Mouse (Mus musculus) ES-E14 (cell line): ENCODE results near the gene Hcls1. TPM values are rescaled to one million over a fixed set of nuclear protein-coding genes. Genes with fewer than 3 reads are reported as not detected.

Source experiments
- DNase-seq: peaks from one replicate; pipeline ENCODE4 v3.0.0-alpha.2; 2013; ENCODE audit warnings: low read depth, low spot score
- H3K27ac ChIP-seq: 2 replicates; pipeline ENCODE4 v1.5.1; 2012; ENCODE audit warnings: low read depth, mild to moderate bottlenecking, low read length, moderate library complexity, mixed read lengths; ENCODE audit not compliant: poor library complexity, insufficient read depth, severe bottlenecking
- H3K36me3 ChIP-seq: 2 replicates; pipeline ENCODE4 v1.6.1; 2012; ENCODE audit warnings: mild to moderate bottlenecking, low read length, moderate library complexity, mixed read lengths; ENCODE audit not compliant: control insufficient read depth, poor library complexity, insufficient read depth, severe bottlenecking
- H3K4me1 ChIP-seq, 2 experiments: fragments of 150-350 bp in 1 of 2; sonication (generic) in 1 of 2; 2 replicates each; pipeline ENCODE4 v1.6.1; 2012; ENCODE audit warnings: low read length in 2 of 2, mild to moderate bottlenecking in 1 of 2, mixed read lengths in 1 of 2; ENCODE audit not compliant: control insufficient read depth in 2 of 2, insufficient read depth in 2 of 2, poor library complexity in 1 of 2
- H3K4me3 ChIP-seq, 2 experiments: fragments of 150-350 bp in 1 of 2; sonication (generic) in 1 of 2; 2 replicates each; pipeline ENCODE4 v1.5.1; 2012; ENCODE audit warnings: low read length in 2 of 2, low read depth in 1 of 2, mild to moderate bottlenecking in 1 of 2, mixed read lengths in 1 of 2; ENCODE audit not compliant: insufficient read depth in 1 of 2, poor library complexity in 1 of 2, severe bottlenecking in 1 of 2
- H3K9ac ChIP-seq: 2 replicates; pipeline ENCODE4 v1.6.1; 2012; ENCODE audit warnings: low read depth, mild to moderate bottlenecking, low read length, mixed read lengths; ENCODE audit not compliant: poor library complexity, insufficient read depth, severe bottlenecking
- H3K9me3 ChIP-seq: fragments of 150-350 bp; sonication (generic); 2 replicates; pipeline ENCODE4 v1.6.1; 2012; ENCODE audit warnings: low read depth, mild to moderate bottlenecking, low read length; ENCODE audit not compliant: control insufficient read depth, insufficient read depth
- CHD2 ChIP-seq: IDR thresholded peaks from 2 replicates; pipeline ENCODE4 v1.6.1; 2014; ENCODE audit warnings: mild to moderate bottlenecking, low read depth, low read length, inconsistent platforms
- HCFC1 ChIP-seq: IDR thresholded peaks from 2 replicates; pipeline ENCODE4 v1.6.1; 2012; ENCODE audit warnings: low read length, inconsistent platforms, borderline replicate concordance; ENCODE audit not compliant: insufficient read depth
- MAFK ChIP-seq: IDR thresholded peaks from 2 replicates; pipeline ENCODE4 v1.6.1; 2014; ENCODE audit warnings: mild to moderate bottlenecking, low read depth, low read length, inconsistent platforms; ENCODE audit not compliant: insufficient read depth
- ZC3H11A ChIP-seq: IDR thresholded peaks from 2 replicates; pipeline ENCODE4 v1.6.1; 2012; ENCODE audit warnings: low read depth, mild to moderate bottlenecking, inconsistent platforms, low read length, borderline replicate concordance
- ZNF384 ChIP-seq: IDR thresholded peaks from 2 replicates; pipeline ENCODE4 v1.6.1; 2012; ENCODE audit warnings: low read depth, low read length, inconsistent platforms
- in situ Hi-C, 2 experiments: fragments of 600-800 bp; cut with MboI; formaldehyde crosslinking; loops; one replicate each; pipeline ENCODE4 v1.15.1; 2025; ENCODE audit warnings: low sequenced_read_pairs in 2 of 2, inconsistent platforms in 1 of 2; ENCODE audit not compliant: unreplicated experiment in 2 of 2
- total RNA-seq: library from RNA; depleted of rRNA; stranded (reverse); fragments of 300-350 nt; gene quantifications from 2 replicates; pipeline ENCODE4 v1.2.3, GENCODE M21; 2012; rRNA removed

Gene Hcls1
- total RNA-seq, 1 experiment: 1.2 TPM

DNA sequence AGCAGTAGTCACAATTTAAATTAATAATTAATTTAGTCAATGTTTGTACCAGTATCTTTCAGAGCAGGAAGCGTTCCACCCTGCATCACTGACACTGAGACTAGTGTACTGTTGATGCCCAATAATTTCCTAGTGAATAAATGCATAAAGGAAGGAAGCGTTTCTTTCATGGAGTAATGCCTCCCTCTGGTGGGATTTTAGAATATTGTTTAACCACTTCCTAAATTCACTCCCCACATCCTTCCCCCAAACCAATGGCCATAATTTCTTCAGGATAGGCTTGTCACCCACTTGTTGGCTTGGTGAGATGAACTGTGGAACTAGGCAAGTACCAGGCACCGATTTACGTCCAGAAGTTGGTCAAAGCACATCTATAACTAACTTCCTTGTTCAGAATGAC is 75.6 kb downstream of the Hcls1 start:
- H3K9ac ChIP-seq: no peak overlapping the region
- no peak overlapping the region for H3K4me3 ChIP-seq
- no peak overlapping the region for H3K27ac ChIP-seq
- no peaks in the 10 kb centered on the region for H3K9me3 ChIP-seq
- H3K36me3 ChIP-seq: no peaks in the 10 kb centered on the region
- TF ChIP-seq HCFC1 (no peak), ZC3H11A (peak; percentile 72)
- in situ Hi-C loops: no loop called here
- DNase-seq: no peak
- H3K4me1 ChIP-seq: peaks cover 0 to 4% of the 10 kb centered on the region in 2 experiments; a peak in 1 of 4 replicates

DNA sequence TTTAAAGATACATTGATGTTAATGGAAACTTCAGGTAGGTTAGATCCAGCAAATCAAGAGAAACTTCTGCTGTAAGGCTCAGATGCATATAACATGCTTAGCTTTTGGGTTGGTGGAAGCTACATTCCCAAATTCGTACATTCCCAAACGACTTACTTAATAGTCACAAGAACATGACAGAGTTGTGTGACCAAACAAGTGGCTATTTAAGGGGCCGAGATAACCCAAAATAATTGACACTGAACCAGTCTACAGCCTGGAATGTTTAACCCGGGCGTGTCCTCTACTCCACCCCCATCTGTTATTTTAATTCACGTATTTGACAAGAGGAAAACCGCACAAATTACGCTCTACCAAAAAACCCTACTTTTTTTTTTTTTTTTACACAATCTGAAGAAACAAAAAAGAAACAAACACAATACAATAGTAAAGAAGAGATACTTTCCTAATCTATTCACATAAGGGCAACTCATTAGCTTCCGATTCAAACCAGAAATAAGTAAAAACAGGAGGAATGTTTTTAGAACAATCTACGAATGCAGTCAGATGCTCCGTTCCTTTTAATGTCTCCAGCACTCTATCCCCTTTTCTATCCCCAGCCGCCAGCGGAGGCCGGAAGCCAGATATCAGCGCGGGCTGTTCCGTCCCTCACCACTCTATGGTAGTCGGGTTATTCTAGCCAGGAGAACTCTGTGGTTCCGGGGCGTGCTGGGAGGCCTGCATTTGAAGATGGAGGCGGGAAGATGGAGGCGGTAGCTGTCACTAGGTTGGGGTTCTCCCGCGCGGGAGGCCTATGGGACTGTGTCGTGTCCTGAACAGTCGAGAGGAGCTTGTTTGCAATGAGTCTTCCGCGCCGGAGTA is 76.5 kb downstream of the Hcls1 start, which contains the start of gene Polq:
Polq (plus strand) TSS at position 726 of the 861 bp plus-strand sequence.
- Histone ChIP-seq H3K4me3 (peak within 1 kb of the TSS; percentile 76 to 93), H3K9me3 (no peaks in the 10 kb centered on the region), H3K9ac (peak within 1 kb of the TSS; percentile 85), H3K27ac (no peak within 1 kb of the TSS), H3K36me3 (no peaks in the 10 kb centered on the region), H3K4me1 (peaks cover 0 to 4% of the 10 kb centered on the region in 2 experiments; a peak in 1 of 4 replicates)
- TF ChIP-seq MAFK (no peak), ZC3H11A (no peak), HCFC1 (peak; percentile 71; the same call in 1 of the 2 replicates), ZNF384 (peak; percentile 27; the same call in 1 of the 2 replicates), CHD2 (no peak)
- in situ Hi-C loops: no loop called here
- peak; percentile 87 for DNase-seq

DNA sequence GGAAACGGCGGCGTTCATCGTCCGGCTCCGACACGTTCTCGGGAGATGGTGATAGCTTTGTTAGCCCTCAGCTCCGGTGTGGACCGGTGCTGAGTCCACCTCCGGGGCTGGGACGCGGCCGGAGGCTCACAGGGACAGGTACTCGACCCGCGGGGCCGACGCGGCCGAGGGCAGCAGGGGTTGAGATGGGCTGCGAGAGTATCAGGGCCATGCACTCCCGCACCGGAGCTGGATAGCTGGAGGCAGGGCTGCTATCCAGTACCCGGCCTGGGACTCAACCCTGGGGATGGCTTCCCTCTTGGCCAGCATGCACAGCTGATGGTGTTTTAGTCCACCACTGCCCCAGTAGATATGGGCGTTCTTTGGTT is 77.1 kb downstream of the Hcls1 start:
- in situ Hi-C loops: no loop called here
- TF ChIP-seq ZNF384 (no peak), ZC3H11A (no peak), MAFK (no peak), CHD2 (no peak), HCFC1 (no peak)
- no peak overlapping the region for H3K27ac ChIP-seq

DNA sequence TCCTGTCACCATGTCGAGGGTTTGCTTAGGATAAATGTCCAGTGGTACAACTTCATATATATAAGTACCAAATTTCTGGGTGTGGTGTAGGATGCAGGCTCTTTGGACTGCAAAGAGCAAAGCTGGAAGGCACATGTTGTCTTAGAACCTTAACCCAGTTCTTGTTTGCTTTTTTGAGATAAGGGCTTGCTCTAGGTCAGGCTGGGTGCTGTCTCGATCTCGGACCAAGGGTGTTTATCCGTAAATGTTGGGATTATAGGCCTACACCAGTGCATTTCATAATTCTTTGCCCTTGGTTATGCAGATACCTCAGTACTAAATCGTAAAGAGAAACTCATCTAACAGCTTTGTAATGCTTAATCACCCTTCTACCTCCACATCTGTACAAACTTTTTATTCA is 77.6 kb downstream of the Hcls1 start:
- in situ Hi-C loops: no loop called here

More for the DNA sequence above, 77.1 kb downstream of the Hcls1 start:
- peaks cover 0 to 4% of the 10 kb centered on the region in 2 experiments; a peak in 1 of 4 replicates for H3K4me1 ChIP-seq
- no peaks in the 10 kb centered on the region for H3K36me3 ChIP-seq
- DNase-seq: no peak
- H3K4me3 ChIP-seq: peak overlapping the region; percentile 76 to 93
- H3K9ac ChIP-seq: peak overlapping the region; percentile 85
- no peaks in the 10 kb centered on the region for H3K9me3 ChIP-seq

More for the DNA sequence above, 77.6 kb downstream of the Hcls1 start:
- Histone ChIP-seq H3K27ac (no peak overlapping the region), H3K4me3 (peak overlapping the region; percentile 76 to 93), H3K9ac (peak overlapping the region; percentile 85), H3K4me1 (peaks cover 0 to 4% of the 10 kb centered on the region in 2 experiments; a peak in 1 of 4 replicates), H3K9me3 (no peaks in the 10 kb centered on the region), H3K36me3 (no peaks in the 10 kb centered on the region)
- TF ChIP-seq ZNF384 (no peak), ZC3H11A (no peak)
- DNase-seq: no peak

Other genes with a start within 250 kb of the Hcls1 start
- 12.8 and 24.8 TPM in 2 replicates for gene Ildr1, start 241.0 kb upstream of the Hcls1 start, total RNA-seq
- 6.6 and 12.9 TPM in 2 replicates for gene Slc15a2, start 150.0 kb upstream of the Hcls1 start, total RNA-seq
- gene Iqcb1, start 106.6 kb upstream of the Hcls1 start, total RNA-seq: 9.2 and 16.8 TPM in 2 replicates
- gene Eaf2, start 60.0 kb upstream of the Hcls1 start, total RNA-seq: 1.1 and 1.2 TPM in 2 replicates
- 52.6 and 73.4 TPM in 2 replicates for gene Golgb1, start 59.8 kb upstream of the Hcls1 start, total RNA-seq
- gene Fbxo40, start 55.5 kb downstream of the Hcls1 start, total RNA-seq: 0.09 and 0.11 TPM in 2 replicates
- 10.7 and 12.1 TPM in 2 replicates for gene Polq, start 76.8 kb downstream of the Hcls1 start, total RNA-seq